Mouse (Mus musculus) fibroblast of lung, adult 2 months (primary cell): ENCODE measurements around the gene Olfr1.

Experiments used
- DNase-seq: peaks from one replicate; pipeline ENCODE4 v3.0.0-alpha.2; 2011; ENCODE audit warnings: low read depth

The Olfr1 gene

DNA sequence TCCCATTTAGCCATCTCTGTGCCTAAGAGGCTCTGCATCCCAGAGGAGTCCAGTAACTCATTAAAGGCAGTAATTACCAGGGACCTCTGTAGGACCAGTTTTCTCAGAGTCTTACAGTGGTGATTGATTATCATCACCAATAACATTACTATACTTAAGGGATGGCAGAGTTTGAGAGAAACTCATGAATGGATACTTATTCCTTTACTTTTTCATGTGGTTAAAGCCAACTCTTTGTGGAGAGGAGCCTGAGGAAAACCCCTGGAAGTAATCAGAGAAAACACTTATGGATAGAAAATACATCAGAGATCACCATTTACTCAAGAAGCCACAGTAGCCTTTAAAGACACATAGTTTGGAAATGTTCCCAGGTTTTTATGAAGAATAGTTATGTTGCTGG is at the start of gene Olfr1:
Gene Olfr1 (minus strand): TSS at position 101 of the 400 bp plus-strand sequence.
- DNase-seq, result no peak

DNA sequence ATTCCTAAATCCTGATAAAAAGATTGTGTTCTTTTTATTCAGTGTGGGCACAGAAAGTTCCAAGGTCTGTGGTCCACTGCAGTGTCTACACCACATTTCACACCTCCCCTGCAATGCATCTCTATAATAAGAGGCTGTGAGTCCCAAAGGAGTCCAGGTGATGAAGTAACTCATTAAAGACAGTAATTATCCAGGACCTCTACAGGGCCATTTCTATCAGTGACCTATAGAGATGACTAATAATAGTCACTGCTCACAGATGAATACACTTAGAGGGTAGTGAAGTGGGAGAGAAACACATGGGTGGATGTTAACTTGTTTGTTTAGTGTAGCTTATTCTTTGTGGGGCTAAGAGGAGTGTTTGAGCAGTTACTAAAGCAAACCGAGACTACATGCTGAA is 29.0 kb upstream of the Olfr1 start, which contains the start of gene Olfr378:
Gene Olfr378 (minus strand): TSS at position 101 of the 400 bp plus-strand sequence.
- no peak for DNase-seq

DNA sequence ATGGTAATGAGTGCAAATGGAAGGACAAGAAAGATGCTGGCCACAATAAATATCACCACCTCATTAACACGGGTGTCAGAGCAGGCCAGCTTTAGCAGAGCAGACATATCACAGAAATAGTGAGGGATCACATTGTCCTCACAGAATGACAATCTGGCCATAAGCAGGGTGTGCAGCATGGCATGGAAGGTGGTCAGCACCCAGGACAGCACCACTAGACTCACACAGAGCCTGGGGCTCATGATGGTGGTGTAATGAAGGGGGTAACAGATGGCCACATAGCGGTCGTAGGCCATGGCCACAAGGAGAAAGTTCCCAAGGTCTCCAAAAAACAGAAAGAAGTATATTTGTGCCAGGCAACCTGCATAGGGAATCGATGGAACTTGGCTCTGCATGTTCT is 4.0 kb downstream of the Olfr1 start:
- no peak for DNase-seq

DNA sequence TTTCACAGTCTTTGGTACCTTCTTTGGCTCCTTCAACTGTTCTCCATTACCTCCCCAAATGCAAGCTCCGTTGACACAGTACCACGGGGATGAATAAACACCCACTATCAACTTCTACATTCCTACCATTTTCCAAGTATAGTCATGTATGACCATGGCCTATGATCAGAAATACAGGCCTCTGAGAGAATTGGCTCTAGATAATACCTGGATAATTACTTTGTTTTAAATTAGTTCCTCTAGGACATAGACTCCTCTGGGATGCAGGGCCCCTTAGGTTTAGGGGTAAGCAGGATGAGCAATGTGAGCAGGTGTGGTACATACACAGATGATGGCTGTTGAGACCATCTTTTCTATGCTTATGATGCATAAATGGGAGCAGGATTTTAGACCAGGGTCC is 28.5 kb downstream of the Olfr1 start, which contains the start of gene Olfr376:
Gene Olfr376 (plus strand): TSS at position 301 of the 400 bp plus-strand sequence.
- no peak for DNase-seq

DNA sequence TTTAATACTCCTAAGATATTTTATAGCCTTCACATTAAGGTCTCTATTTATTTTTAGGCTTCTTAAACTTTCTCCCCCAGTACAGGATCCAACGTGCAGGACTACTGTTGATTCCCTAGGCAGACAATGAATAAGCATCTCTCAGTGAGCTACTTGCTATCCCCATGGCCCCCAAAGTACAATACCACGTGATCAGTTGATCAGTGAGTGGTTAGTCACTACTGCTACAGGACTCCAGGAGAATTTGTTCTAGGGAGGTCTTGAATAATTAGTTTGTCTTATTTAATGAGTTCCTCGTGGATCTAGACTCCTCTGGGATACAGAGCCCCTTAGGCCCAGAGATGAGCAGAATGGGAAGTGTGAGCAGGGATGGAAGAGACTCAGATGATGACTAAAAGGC is 48.9 kb downstream of the Olfr1 start, which contains the start of gene Olfr20:
Gene Olfr20 (plus strand): TSS at position 301 of the 400 bp plus-strand sequence.
- DNase-seq, result no peak
